In genomic region chr2:74187963-74188790, GRCm38 (mm10) we compare ENCODE assay signal across 17 mouse cellular contexts.
DNase-seq lines count a peak whose midpoint lies in the region; ATAC-seq and TF ChIP-seq lines count a peak whose summit lies in the region.
"Had no signal": no experiment of that assay in that cellular context is flagged by ENCODE, and none has a peak within 500 bp of the region (broad histone marks: within the 10 kb centered on the region; RNA-seq: fewer than 3 reads in every experiment).

No protein-coding gene starts in this region.

- H3K27ac ChIP-seq in kidney, postnatal 0 days = no peak overlapping the region
- H3K27ac ChIP-seq in embryonic facial prominence, embryonic 10.5 days (replicated peaks) = peak overlapping the region; percentile 64; the same call in 1 of the 2 replicates
- H3K27ac ChIP-seq in limb, embryonic 11.5 days (replicated peaks; ENCODE audit: low read depth, low read length) = 0 out of 2 replicates have a peak overlapping the region, but pooled peaks have one; percentile 56
- H3K27ac ChIP-seq: hindbrain, postnatal 0 days; midbrain, embryonic 12.5 days had no signal

- peak; percentile 15 for DNase-seq in embryo, embryonic 9.5 days (ENCODE audit: extremely low spot score)
- DNase-seq in embryo, embryonic 11 days = no peak
- DNase-seq in kidney, postnatal 0 days (ENCODE audit: low spot score) = peak; percentile 79
- no peak for DNase-seq in kidney, postnatal 36 days
- peak; percentile 31 for DNase-seq in embryonic facial prominence, embryonic 10.5 days (ENCODE audit: low spot score)
- no peak for DNase-seq in limb, embryonic 11.5 days (ENCODE audit: low spot score)
- DNase-seq in thymus, postnatal 36 days = no peak
- DNase-seq in urinary bladder, postnatal 10 days (ENCODE audit: low spot score) = no peak
- DNase-seq: adrenal gland, adult 8-10 months; cerebellum, adult 9-10 months; kidney, adult 2 months; retina, postnatal 1 day; thymus, postnatal 14 days had no signal

- no peak for TF ChIP-seq CTCF in kidney, postnatal 0 days (IDR thresholded peaks at IDR 0.05; ENCODE audit: low read depth)

- no peaks in the 10 kb centered on the region for H3K36me3 ChIP-seq in kidney, postnatal 0 days (ENCODE audit: insufficient read depth, low read length)
- H3K36me3 ChIP-seq in embryonic facial prominence, embryonic 10.5 days (replicated peaks) = no peaks in the 10 kb centered on the region
- no peaks in the 10 kb centered on the region for H3K36me3 ChIP-seq in limb, embryonic 11.5 days (ENCODE audit: control insufficient read depth, insufficient read depth, low read length)
- H3K36me3 ChIP-seq: heart, embryonic 12.5 days; midbrain, embryonic 12.5 days had no signal

- H3K9me3 ChIP-seq in kidney, postnatal 0 days (replicated peaks; ENCODE audit: low read length) = no peaks in the 10 kb centered on the region
- peaks cover 5% of the 10 kb centered on the region; the same call in 1 of the 2 replicates for H3K9me3 ChIP-seq in embryonic facial prominence, embryonic 10.5 days
- no peaks in the 10 kb centered on the region for H3K9me3 ChIP-seq in limb, embryonic 11.5 days (ENCODE audit: control insufficient read depth, low read length)

- no peak overlapping the region for H3K4me2 ChIP-seq in kidney, postnatal 0 days (ENCODE audit: low read length)
- no peak overlapping the region for H3K4me2 ChIP-seq in limb, embryonic 11.5 days (ENCODE audit: low read depth, severe bottlenecking)
- H3K4me2 ChIP-seq: heart, embryonic 12.5 days; midbrain, embryonic 12.5 days had no signal

- H3K27me3 ChIP-seq in kidney, postnatal 0 days (ENCODE audit: insufficient read depth, low read length) = no peaks in the 10 kb centered on the region
- no peaks in the 10 kb centered on the region for H3K27me3 ChIP-seq in embryonic facial prominence, embryonic 10.5 days (replicated peaks; ENCODE audit: low read depth, poor library complexity, severe bottlenecking)
- no peaks in the 10 kb centered on the region for H3K27me3 ChIP-seq in limb, embryonic 11.5 days (ENCODE audit: control insufficient read depth, insufficient read depth, low read length)
- H3K27me3 ChIP-seq: heart, embryonic 12.5 days; midbrain, embryonic 12.5 days had no signal

- no peak overlapping the region for H3K9ac ChIP-seq in kidney, postnatal 0 days (ENCODE audit: low read depth, low read length)
- H3K9ac ChIP-seq in limb, embryonic 11.5 days (ENCODE audit: low read length) = no peak overlapping the region
- H3K9ac ChIP-seq: heart, embryonic 12.5 days; midbrain, embryonic 12.5 days had no signal

- H3K4me3 ChIP-seq in kidney, postnatal 0 days (replicated peaks; ENCODE audit: low read depth, low read length) = no peak overlapping the region
- no peak overlapping the region for H3K4me3 ChIP-seq in embryonic facial prominence, embryonic 10.5 days
- H3K4me3 ChIP-seq in limb, embryonic 11.5 days (ENCODE audit: low read depth, low read length) = no peak overlapping the region
- H3K4me3 ChIP-seq: heart, embryonic 12.5 days; midbrain, embryonic 12.5 days had no signal

- ATAC-seq in kidney, postnatal 0 days (replicated peaks; ENCODE audit: low FRiP score, low read depth) = no peak; the same call in 1 of the 2 replicates
- ATAC-seq in limb, embryonic 11.5 days (ENCODE audit: insufficient number of reproducible peaks, low FRiP score, low TSS enrichment, low read depth) = 0 out of 2 replicates have a peak, but pooled peaks have one; percentile 60
- ATAC-seq: hindbrain, postnatal 0 days; Patski had no signal

- 11% methylated on average over 8 of the region's 8 CpGs for WGBS in kidney, postnatal 0 days
- 24% methylated on average over 8 of the region's 8 CpGs for WGBS in embryonic facial prominence, embryonic 10.5 days
- WGBS in limb, embryonic 11.5 days = 28% methylated on average over 8 of the region's 8 CpGs

- H3K4me1 ChIP-seq in kidney, postnatal 0 days (replicated peaks; ENCODE audit: insufficient read depth, low read length) = no peaks in the 10 kb centered on the region; the same call in 1 of the 2 replicates
- peaks cover 15% of the 10 kb centered on the region for H3K4me1 ChIP-seq in embryonic facial prominence, embryonic 10.5 days
- peaks cover 6% of the 10 kb centered on the region; the same call in 1 of the 2 replicates for H3K4me1 ChIP-seq in limb, embryonic 11.5 days (ENCODE audit: control insufficient read depth, insufficient read depth, low read length)
- H3K4me1 ChIP-seq: heart, embryonic 12.5 days had no signal

Comparison
In these comparisons a context has a peak if more than half of its experiments do, and no peak if none do; other contexts are left out.
1. DNase-seq: peak in embryo, embryonic 9.5 days (single experiment), kidney, postnatal 0 days (single experiment) and embryonic facial prominence, embryonic 10.5 days (single experiment); none in embryo, embryonic 11 days (single experiment), kidney, postnatal 36 days (0 of 2), limb, embryonic 11.5 days (single experiment), thymus, postnatal 36 days (0 of 2) and urinary bladder, postnatal 10 days (single experiment).